Mouse (Mus musculus) embryo, embryonic 10.5 days (tissue): ENCODE data around the gene Olfm4.

ENCODE experiments used
- DNase-seq: peaks from one replicate; pipeline ENCODE4 v3.0.0-alpha.2; 2015; ENCODE audit warnings: low spot score

Olfm4 gene

GRCm38 (mm10) chr14:79983781-79984180 is at the start of gene Olfm4:
Olfm4 (plus strand) TSS chr14:79984081.
- no peak for DNase-seq

- DNase-seq, result no peak
Observed at GRCm38 (mm10) chr14:79934426-79934825, 49.5 kb upstream of the Olfm4 start.

GRCm38 (mm10) chr14:79936879-79937468 is 46.9 kb upstream of the Olfm4 start:
- DNase-seq, result no peak

GRCm38 (mm10) chr14:79945876-79946275 is 38.0 kb upstream of the Olfm4 start:
- DNase-seq, result no peak

GRCm38 (mm10) chr14:79955678-79956077 is 28.2 kb upstream of the Olfm4 start:
- DNase-seq, result no peak

GRCm38 (mm10) chr14:79957789-79958487 is 25.9 kb upstream of the Olfm4 start:
- DNase-seq, result no peak

- DNase-seq, result no peak
Observed at GRCm38 (mm10) chr14:79961187-79961586, 22.7 kb upstream of the Olfm4 start.

GRCm38 (mm10) chr14:79961602-79962001 is 22.3 kb upstream of the Olfm4 start:
- DNase-seq, result no peak

- DNase-seq, result no peak
Observed at GRCm38 (mm10) chr14:79970165-79970564, 13.7 kb upstream of the Olfm4 start.

- no peak for DNase-seq
Observed at GRCm38 (mm10) chr14:79970928-79971738, 12.7 kb upstream of the Olfm4 start.

- DNase-seq, result no peak
Observed at GRCm38 (mm10) chr14:79981437-79981836, 2.4 kb upstream of the Olfm4 start.

GRCm38 (mm10) chr14:79985137-79985670 is 1.3 kb downstream of the Olfm4 start:
- no peak for DNase-seq

GRCm38 (mm10) chr14:79985696-79986095 is 1.8 kb downstream of the Olfm4 start:
- DNase-seq, result no peak

GRCm38 (mm10) chr14:79986831-79987230 is 3.0 kb downstream of the Olfm4 start:
- no peak for DNase-seq

GRCm38 (mm10) chr14:79989785-79990184 is 5.9 kb downstream of the Olfm4 start:
- DNase-seq, result no peak

- DNase-seq, result no peak
Observed at GRCm38 (mm10) chr14:79990547-79990946, 6.7 kb downstream of the Olfm4 start.

- no peak for DNase-seq
Observed at GRCm38 (mm10) chr14:79997534-79997933, 13.7 kb downstream of the Olfm4 start.

- DNase-seq, result peak; percentile 19
Observed at GRCm38 (mm10) chr14:80000110-80000531, 16.2 kb downstream of the Olfm4 start.

GRCm38 (mm10) chr14:80007686-80008085 is 23.8 kb downstream of the Olfm4 start:
- no peak for DNase-seq

GRCm38 (mm10) chr14:80010426-80010825 is 26.5 kb downstream of the Olfm4 start:
- no peak for DNase-seq

GRCm38 (mm10) chr14:80014966-80015365 is 31.1 kb downstream of the Olfm4 start:
- DNase-seq, result no peak

GRCm38 (mm10) chr14:80016112-80016511 is 32.2 kb downstream of the Olfm4 start:
- no peak for DNase-seq

- DNase-seq, result no peak
Observed at GRCm38 (mm10) chr14:80026078-80026477, 42.2 kb downstream of the Olfm4 start.
